Mouse (Mus musculus) neural tube, embryonic 14.5 days (tissue): ENCODE results near the gene Gm10203. TPM values are rescaled to one million over a fixed set of nuclear protein-coding genes. Genes with fewer than 3 reads are reported as not detected.

Source experiments
- ATAC-seq: fragments of 200-750 bp; cut with Nextera tagmentation; 2 replicates; pipeline ENCODE4 v1.8.0; 2017; ENCODE audit warnings: low read depth, mild to moderate bottlenecking, moderate TSS enrichment, moderate library complexity
- H3K27ac ChIP-seq: fragments of 300-500 bp; sonication (generic); 2 replicates; pipeline ENCODE4 v1.5.1; 2014; ENCODE audit warnings: low read depth, mild to moderate bottlenecking, control low read depth, low read length, moderate library complexity, mixed read lengths
- H3K27me3 ChIP-seq: fragments of 300-500 bp; sonication (generic); 2 replicates; pipeline ENCODE4 v1.6.1; 2014; ENCODE audit warnings: low read length; ENCODE audit not compliant: control insufficient read depth, insufficient read depth
- H3K36me3 ChIP-seq: fragments of 300-500 bp; sonication (generic); 2 replicates; pipeline ENCODE4 v1.6.1; 2014; ENCODE audit warnings: low read length, mixed read lengths; ENCODE audit not compliant: control insufficient read depth, insufficient read depth
- H3K4me1 ChIP-seq: fragments of 300-500 bp; sonication (generic); 2 replicates; pipeline ENCODE4 v1.6.1; 2014; ENCODE audit warnings: low read length; ENCODE audit not compliant: control insufficient read depth, insufficient read depth
- H3K4me2 ChIP-seq: fragments of 300-500 bp; sonication (generic); 2 replicates; pipeline ENCODE4 v1.6.1; 2014; ENCODE audit warnings: mild to moderate bottlenecking, low read depth, low read length, control low read depth
- H3K4me3 ChIP-seq: fragments of 300-500 bp; sonication (generic); 2 replicates; pipeline ENCODE4 v1.5.1; 2014; ENCODE audit warnings: low read depth, low read length, control low read depth, mixed read lengths
- H3K9ac ChIP-seq: fragments of 300-500 bp; sonication (generic); replicated peaks from 2 replicates; pipeline ENCODE4 v1.6.1; 2014; ENCODE audit warnings: low read depth, mild to moderate bottlenecking, control low read depth, low read length, mixed read lengths
- H3K9me3 ChIP-seq: fragments of 300-500 bp; sonication (generic); 2 replicates; pipeline ENCODE4 v1.6.1; 2016; ENCODE audit warnings: low read length; ENCODE audit not compliant: control insufficient read depth
- WGBS: fragments of 180-500 bp; shearing (Covaris S2); extraction: QIAGEN DNeasy Blood & Tissue Kit; methylation state at CpG from one replicate; pipeline ENCODE4 v1.1.7; 2014; 5-methylcytosine and 5-hydroxymethylcytosine counted together
- polyA plus RNA-seq: library from polyadenylated mRNA; unstranded; fragments of >200 nt; fragmentation: Nextera tagmentation; extraction: Ambion mirVana; gene quantifications from 2 replicates; pipeline ENCODE4 v1.2.1, GENCODE M21; 2014

The Gm10203 gene
- polyA plus RNA-seq, 1 experiment from 2014 or later = not detected

DNA sequence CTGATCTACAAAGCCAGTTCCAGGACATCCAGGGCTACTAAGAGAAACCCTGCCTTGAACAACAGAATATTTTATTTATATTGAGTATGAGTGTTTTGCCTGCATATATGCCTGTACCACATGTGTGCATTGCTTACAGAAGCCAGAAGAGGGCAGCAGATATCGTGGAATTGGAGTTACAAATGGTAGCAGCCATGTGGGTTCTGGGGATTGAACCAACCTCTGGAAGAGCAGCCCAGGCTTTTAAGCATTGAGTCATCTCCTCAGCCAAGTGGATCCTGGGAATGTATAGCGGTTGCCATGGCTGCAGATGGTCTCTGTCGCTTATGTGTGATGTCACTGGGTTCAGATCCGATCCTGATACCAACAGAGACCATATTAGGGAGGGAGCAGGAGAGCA lies 3.3 kb upstream of the Gm10203 start:
- no peak overlapping the region for H3K4me3 ChIP-seq
- H3K9me3 ChIP-seq = no peaks in the 10 kb centered on the region
- H3K36me3 ChIP-seq = no peaks in the 10 kb centered on the region
- H3K4me1 ChIP-seq = no peaks in the 10 kb centered on the region
- no peak for ATAC-seq
- no peak overlapping the region for H3K9ac ChIP-seq
- no peaks in the 10 kb centered on the region for H3K27me3 ChIP-seq
- H3K27ac ChIP-seq = no peak overlapping the region
- H3K4me2 ChIP-seq = no peak overlapping the region
- 64% methylated on average over 4 of the region's 4 CpGs for WGBS

DNA sequence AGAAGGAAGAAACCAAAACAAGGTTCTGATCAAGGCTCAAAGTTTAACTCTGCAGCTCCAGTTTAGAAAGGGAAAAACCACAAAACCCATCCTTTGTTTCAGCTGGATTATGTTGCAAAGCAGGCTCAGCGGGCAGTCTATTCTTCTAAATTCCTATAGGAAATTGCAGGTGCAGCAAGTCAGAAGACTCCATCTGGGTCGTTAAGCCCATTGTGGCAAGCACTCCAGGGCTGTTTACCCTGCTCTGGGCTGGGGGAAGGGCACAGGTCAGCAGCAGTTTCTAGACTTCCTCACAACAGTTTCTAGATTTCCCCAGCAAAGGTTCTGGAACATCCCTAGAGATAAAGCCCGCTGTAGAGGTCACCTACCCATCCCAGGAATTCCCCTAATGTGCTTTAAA lies 1.1 kb downstream of the Gm10203 start:
- H3K36me3 ChIP-seq = no peaks in the 10 kb centered on the region
- no peak overlapping the region for H3K27ac ChIP-seq
- no peaks in the 10 kb centered on the region for H3K4me1 ChIP-seq
- H3K4me3 ChIP-seq = no peak overlapping the region
- H3K9me3 ChIP-seq = no peaks in the 10 kb centered on the region
- ATAC-seq = no peak
- H3K4me2 ChIP-seq = no peak overlapping the region
- no peaks in the 10 kb centered on the region for H3K27me3 ChIP-seq
- H3K9ac ChIP-seq = no peak overlapping the region
- WGBS = 8% methylated on average over 3 of the region's 3 CpGs

DNA sequence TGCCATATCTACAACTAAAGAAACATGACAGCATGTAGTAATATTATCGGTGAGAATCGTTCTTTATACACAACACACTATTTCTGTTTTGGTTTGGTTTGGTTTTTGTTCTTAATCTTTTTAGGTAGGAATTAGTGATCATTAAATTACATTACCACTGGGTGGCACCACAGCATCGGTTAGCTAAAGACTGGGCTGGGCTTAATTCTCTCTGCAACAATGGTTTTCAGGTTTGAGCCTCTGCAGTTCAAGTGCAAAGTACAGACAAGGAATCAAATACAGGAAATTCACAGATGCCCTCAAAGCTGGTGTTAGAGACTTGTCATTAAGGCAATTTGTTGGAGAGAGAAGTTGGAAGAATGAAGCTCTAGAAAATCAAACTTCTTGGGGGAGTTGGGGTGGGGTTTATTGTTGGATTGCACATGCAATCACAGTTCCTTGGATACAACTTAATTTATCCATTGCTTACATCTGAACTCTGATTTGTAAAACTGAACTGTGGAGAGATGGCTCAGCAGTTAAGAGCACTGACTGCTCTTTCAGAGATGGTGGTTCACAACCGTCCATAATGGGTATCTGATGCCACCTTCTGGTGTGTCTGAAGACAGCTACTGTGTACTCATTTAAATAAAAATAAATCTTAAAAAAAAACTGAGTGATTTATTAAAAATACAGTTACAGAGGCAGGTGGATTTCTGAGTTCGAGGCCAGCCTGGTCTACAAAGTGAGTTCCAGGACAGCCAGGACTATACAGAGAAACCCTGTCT lies 2.5 kb downstream of the Gm10203 start:
- Histone ChIP-seq H3K4me2 (no peak overlapping the region), H3K4me3 (no peak overlapping the region), H3K4me1 (no peaks in the 10 kb centered on the region), H3K9me3 (no peaks in the 10 kb centered on the region), H3K36me3 (no peaks in the 10 kb centered on the region), H3K27me3 (no peaks in the 10 kb centered on the region), H3K27ac (no peak overlapping the region), H3K9ac (no peak overlapping the region)
- ATAC-seq = peak; percentile 78; the same call in 1 of the 2 replicates
- WGBS = 24% methylated on average over 5 of the region's 5 CpGs

DNA sequence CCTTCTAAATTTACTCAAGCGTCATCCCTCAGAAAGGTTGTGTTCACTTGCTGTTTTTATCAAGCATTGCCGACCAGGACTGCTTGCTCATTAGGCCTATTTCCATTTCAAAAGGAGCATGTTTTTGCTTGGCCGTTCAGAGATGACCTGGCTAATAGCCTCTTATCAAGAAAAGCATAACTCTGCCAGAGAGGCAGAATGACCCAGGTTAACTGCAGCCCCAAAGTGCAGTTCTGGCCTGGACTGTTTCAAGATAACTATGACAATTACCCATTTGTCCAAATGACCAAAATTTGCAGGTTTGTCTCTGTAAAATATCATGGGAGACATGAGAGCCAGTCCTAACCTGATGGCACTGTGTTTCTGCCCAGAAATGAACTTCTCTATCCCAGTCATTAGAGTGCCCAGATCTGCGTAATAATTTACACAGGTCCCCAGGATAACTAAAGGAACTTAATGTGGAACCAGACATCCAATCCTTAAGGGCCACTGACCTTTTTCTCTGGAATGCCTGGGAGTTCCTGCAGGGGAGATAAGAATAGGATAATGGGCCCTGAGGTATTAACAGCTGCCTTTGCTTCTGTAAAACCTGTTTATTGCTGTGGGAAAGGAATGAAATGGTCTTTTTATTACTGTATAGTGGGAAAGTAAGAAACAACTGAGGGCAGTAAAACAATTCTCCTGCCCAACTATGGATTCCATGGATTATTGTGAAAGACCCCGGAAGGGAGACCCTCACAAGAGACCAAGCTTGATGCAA lies 4.6 kb downstream of the Gm10203 start:
- H3K9ac ChIP-seq = no peak overlapping the region
- no peaks in the 10 kb centered on the region for H3K27me3 ChIP-seq
- no peak overlapping the region for H3K4me3 ChIP-seq
- no peaks in the 10 kb centered on the region for H3K4me1 ChIP-seq
- ATAC-seq = no peak
- no peaks in the 10 kb centered on the region for H3K9me3 ChIP-seq
- no peak overlapping the region for H3K4me2 ChIP-seq
- H3K36me3 ChIP-seq = no peaks in the 10 kb centered on the region
- H3K27ac ChIP-seq = no peak overlapping the region
- 5% methylated on average over 5 of the region's 5 CpGs for WGBS

DNA sequence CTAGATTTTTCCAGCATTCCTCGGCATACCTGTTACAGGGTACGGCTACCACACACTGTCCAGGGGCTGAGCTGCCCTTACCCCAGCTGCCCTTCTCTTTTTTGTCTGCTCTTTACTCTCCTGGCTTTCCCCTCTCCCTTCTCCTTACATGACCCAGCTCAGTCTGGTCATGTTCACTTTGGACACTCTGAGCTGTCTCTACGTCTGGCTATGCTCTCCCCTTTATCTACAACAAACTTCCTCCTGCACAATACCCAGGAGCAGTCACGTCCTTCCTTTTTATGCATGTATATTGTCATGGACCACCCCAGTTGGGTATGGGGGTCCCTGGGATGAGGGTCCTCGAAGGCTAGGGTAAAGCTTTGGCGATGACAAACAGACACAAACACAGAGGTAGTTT lies 5.7 kb downstream of the Gm10203 start:
- WGBS = 67% methylated on average over 6 of the region's 6 CpGs
- no peaks in the 10 kb centered on the region for H3K36me3 ChIP-seq
- no peak overlapping the region for H3K4me2 ChIP-seq
- H3K9ac ChIP-seq = no peak overlapping the region
- no peak overlapping the region for H3K4me3 ChIP-seq
- no peaks in the 10 kb centered on the region for H3K9me3 ChIP-seq
- no peaks in the 10 kb centered on the region for H3K27me3 ChIP-seq
- H3K27ac ChIP-seq = no peak overlapping the region
- no peaks in the 10 kb centered on the region for H3K4me1 ChIP-seq
- no peak for ATAC-seq

DNA sequence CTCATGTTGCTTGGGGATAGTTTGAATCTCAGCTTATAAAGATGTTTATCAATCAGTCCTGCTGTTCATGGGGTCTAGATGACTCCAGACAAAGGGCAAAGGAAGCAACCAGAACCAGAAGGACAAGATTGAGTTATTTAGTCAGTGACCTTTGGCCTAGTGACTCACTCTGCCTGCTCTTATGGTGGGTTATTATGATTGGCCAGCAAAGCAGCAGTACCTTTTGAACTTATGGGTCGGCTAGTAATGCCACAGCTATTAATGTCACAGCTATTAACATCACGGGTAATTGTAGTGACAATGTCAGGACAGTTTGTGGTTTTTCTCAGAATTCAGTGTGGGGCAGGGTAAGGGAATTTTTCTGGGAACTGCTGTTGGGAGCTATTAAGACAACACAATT lies 8.0 kb downstream of the Gm10203 start:
- 52% methylated on average over 2 of the region's 2 CpGs for WGBS
- Histone ChIP-seq H3K36me3 (no peaks in the 10 kb centered on the region), H3K9ac (no peak overlapping the region), H3K4me3 (no peak overlapping the region), H3K9me3 (no peaks in the 10 kb centered on the region), H3K4me2 (no peak overlapping the region), H3K4me1 (no peaks in the 10 kb centered on the region; the same call in 1 of the 2 replicates), H3K27me3 (no peaks in the 10 kb centered on the region), H3K27ac (no peak overlapping the region)
- no peak for ATAC-seq

DNA sequence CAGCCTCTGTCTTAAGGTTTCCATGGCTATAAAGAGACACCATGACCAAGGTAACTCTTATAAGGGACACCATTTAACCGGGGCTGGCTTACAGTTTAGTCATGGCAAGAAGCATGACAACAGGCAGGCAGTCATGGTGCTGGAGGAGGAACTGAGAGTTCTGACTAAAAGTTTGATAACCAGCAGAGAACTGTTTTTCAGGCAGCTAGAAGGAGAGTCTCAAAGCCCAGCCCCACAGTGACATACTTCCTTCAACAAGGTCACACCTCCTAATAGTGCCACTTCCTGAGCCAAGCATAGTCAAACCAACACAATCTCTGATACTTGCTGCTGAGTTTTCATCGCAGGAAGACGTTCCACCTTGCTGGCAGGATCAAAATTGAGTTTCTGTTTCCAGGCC lies 9.0 kb downstream of the Gm10203 start:
- WGBS = 96% methylated on average over 3 of the region's 3 CpGs
- Histone ChIP-seq H3K4me2 (no peak overlapping the region), H3K9ac (no peak overlapping the region), H3K9me3 (no peaks in the 10 kb centered on the region), H3K4me3 (no peak overlapping the region), H3K36me3 (no peaks in the 10 kb centered on the region), H3K27me3 (no peaks in the 10 kb centered on the region), H3K27ac (no peak overlapping the region), H3K4me1 (no peaks in the 10 kb centered on the region; the same call in 1 of the 2 replicates)
- ATAC-seq = no peak

DNA sequence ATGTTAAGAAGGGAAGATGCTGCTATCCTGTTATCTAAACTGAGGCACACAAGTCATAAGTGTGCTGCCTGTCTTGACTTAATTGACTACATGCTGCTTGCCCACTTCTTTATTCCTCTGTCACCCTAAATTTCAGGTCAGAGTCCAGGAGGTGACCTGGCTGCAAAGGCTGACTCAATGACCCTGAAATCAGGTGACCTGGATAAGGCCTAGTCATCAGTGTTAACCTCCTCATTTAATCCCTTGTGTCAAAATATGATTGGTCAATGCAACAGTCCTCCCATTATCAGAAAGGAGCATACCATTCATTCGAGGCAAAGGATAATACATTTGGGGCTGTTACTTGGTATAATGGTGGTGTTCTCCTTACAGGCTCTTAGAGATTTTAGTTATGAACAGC lies 9.5 kb downstream of the Gm10203 start, which contains the start of gene Etfbkmt:
TSS of gene Etfbkmt (plus strand) at position 379 of the 400 bp plus-strand sequence.
- H3K4me3 ChIP-seq = no peak within 1 kb of the TSS
- H3K9ac ChIP-seq = no peak within 1 kb of the TSS
- H3K27ac ChIP-seq = no peak within 1 kb of the TSS
- H3K4me2 ChIP-seq = no peak within 1 kb of the TSS
- no peaks in the 10 kb centered on the region for H3K36me3 ChIP-seq
- WGBS = 86% methylated on average over 1 of the region's 1 CpGs
- ATAC-seq = no peak
- no peaks in the 10 kb centered on the region for H3K9me3 ChIP-seq
- no peaks in the 10 kb centered on the region; the same call in 1 of the 2 replicates for H3K4me1 ChIP-seq
- no peaks in the 10 kb centered on the region for H3K27me3 ChIP-seq
